Comparison of ENCODE assay signal across 8 mouse cellular contexts in genomic region chr10:79853392-79853791, GRCm38 (mm10). TPM values are rescaled to one million over a fixed set of nuclear protein-coding genes. Genes with fewer than 3 reads are reported as not detected.
DNase-seq lines count a peak whose midpoint lies in the region; ATAC-seq and TF ChIP-seq lines count a peak whose summit lies in the region.

No protein-coding gene starts in this region.

- TF ChIP-seq EP300 in CH12.LX (IDR thresholded peaks at IDR 0.05; ENCODE audit: low read length), result no peak
- TF ChIP-seq EP300 in heart, postnatal 0 days (IDR thresholded peaks at IDR 0.05; ENCODE audit: low read depth), result peak; percentile 59; the same call in 1 of the 2 replicates

- in situ Hi-C loops in CH12.LX (cut with MboI; ENCODE audit: low pct_ligation_motif_present, low pct_unique_long_range_greater_than_20kb, low sequenced_read_pairs), result no loop called here

- peak overlapping the region; percentile 84 for H3K4me2 ChIP-seq in CH12.LX (ENCODE audit: insufficient read depth, low read depth, poor library complexity, severe bottlenecking)
- peak overlapping the region; percentile 91 for H3K4me2 ChIP-seq in forebrain, embryonic 13.5 days
- peak overlapping the region; percentile 83 for H3K4me2 ChIP-seq in heart, postnatal 0 days (ENCODE audit: low read depth, low read length)

- no peaks in the 10 kb centered on the region for H3K9me3 ChIP-seq in CH12.LX (replicated peaks; ENCODE audit: low read length)
- H3K9me3 ChIP-seq in forebrain, embryonic 13.5 days (replicated peaks), result no peaks in the 10 kb centered on the region
- no peaks in the 10 kb centered on the region for H3K9me3 ChIP-seq in heart, postnatal 0 days (replicated peaks; ENCODE audit: control insufficient read depth, low read length)

- TF ChIP-seq CTCF in CH12.LX (conservative IDR thresholded peaks at IDR 0.05 in 1 of 2, IDR thresholded peaks at IDR 0.05 in 1 of 2; ENCODE audit: low read depth in 2 of 2, low read length in 2 of 2), result no peak
- TF ChIP-seq CTCF in heart, postnatal 0 days (IDR thresholded peaks at IDR 0.05; ENCODE audit: low read depth), result peak; percentile 11; the same call in 1 of the 2 replicates

- peak; percentile 42 for ATAC-seq in forebrain, embryonic 13.5 days
- ATAC-seq in heart, postnatal 0 days (ENCODE audit: insufficient read depth, low read depth), result peak; percentile 55

- TF ChIP-seq RAD21 in CH12.LX (IDR thresholded peaks at IDR 0.05; ENCODE audit: low read depth, low read length), result no peak

- H3K27me3 ChIP-seq in CH12.LX (replicated peaks), result no peaks in the 10 kb centered on the region
- no peaks in the 10 kb centered on the region for H3K27me3 ChIP-seq in forebrain, embryonic 13.5 days
- no peaks in the 10 kb centered on the region for H3K27me3 ChIP-seq in heart, postnatal 0 days (ENCODE audit: control insufficient read depth, insufficient read depth, low read length)

- H3K4me1 ChIP-seq in CH12.LX (ENCODE audit: control insufficient read depth in 1 of 2, insufficient read depth in 2 of 2), result peaks cover 19 to 56% of the 10 kb centered on the region in 2 experiments
- H3K4me1 ChIP-seq in forebrain, embryonic 13.5 days, result peaks cover 56% of the 10 kb centered on the region
- H3K4me1 ChIP-seq in heart, postnatal 0 days (ENCODE audit: control insufficient read depth, insufficient read depth), result peaks cover 43% of the 10 kb centered on the region

- WGBS in forebrain, embryonic 13.5 days, result 0% methylated on average over 15 of the region's 15 CpGs
- WGBS in heart, postnatal 0 days, result under 1% methylated on average over 15 of the region's 15 CpGs

- H3K36me3 ChIP-seq in CH12.LX (replicated peaks in 1 of 2; ENCODE audit: control insufficient read depth in 1 of 2, insufficient read depth in 1 of 2, low read length in 1 of 2), result peaks cover 22 to 29% of the 10 kb centered on the region in 2 experiments
- peaks cover 22% of the 10 kb centered on the region for H3K36me3 ChIP-seq in forebrain, embryonic 13.5 days (ENCODE audit: poor library complexity, severe bottlenecking)
- peaks cover 10% of the 10 kb centered on the region; the same call in 1 of the 2 replicates for H3K36me3 ChIP-seq in heart, postnatal 0 days (replicated peaks; ENCODE audit: control insufficient read depth, insufficient read depth, low read length)

- dilution Hi-C loops in CH12.LX (cut with MboI; ENCODE audit: extremely low pct_ligation_motif_present, extremely low pct_unique_long_range_greater_than_20kb, low sequenced_read_pairs), result no loop called here

- peak; percentile 61 for DNase-seq in CH12.LX (ENCODE audit: extremely low read depth)
- DNase-seq in c-Kit-positive CD71-positive TER-119-negative erythroid progenitor cells, embryonic 14.5 days (ENCODE audit: low read depth), result peak; percentile 51
- peak; percentile 94 for DNase-seq in heart, postnatal 0 days (ENCODE audit: low spot score)
- peak; percentile 68 to 86 for DNase-seq in layer of hippocampus, adult 18-20 months (ENCODE audit: low spot score in 2 of 2)
- DNase-seq in lung, adult 18-20 months, result peak; percentile 95 to 96
- DNase-seq in ovary, postnatal 36 days (ENCODE audit: low spot score), result peak; percentile 99
- peak; percentile 62 to 77 for DNase-seq in thymus, postnatal 36 days

- peak overlapping the region; percentile 51 to 90 (median 58) for H3K4me3 ChIP-seq in CH12.LX (replicated peaks in 1 of 3; ENCODE audit: low read depth in 2 of 3, low read length in 2 of 3, poor library complexity in 1 of 3)
- peak overlapping the region; percentile 100 for H3K4me3 ChIP-seq in forebrain, embryonic 13.5 days
- H3K4me3 ChIP-seq in heart, postnatal 0 days (ENCODE audit: low read depth, low read length), result peak overlapping the region; percentile 45

- H3K9ac ChIP-seq in CH12.LX (ENCODE audit: insufficient read depth, low read depth), result peak overlapping the region; percentile 97
- peak overlapping the region; percentile 79 for H3K9ac ChIP-seq in forebrain, embryonic 13.5 days
- peak overlapping the region; percentile 59 for H3K9ac ChIP-seq in heart, postnatal 0 days (replicated peaks; ENCODE audit: low read depth, low read length)

- H3K79me2 ChIP-seq in CH12.LX (replicated peaks; ENCODE audit: control insufficient read depth, extremely low read depth, insufficient read depth, poor library complexity, severe bottlenecking), result peaks cover 38% of the 10 kb centered on the region

- H3K27ac ChIP-seq in CH12.LX (ENCODE audit: insufficient read depth, low read depth), result peak overlapping the region; percentile 96
- peak overlapping the region; percentile 100 for H3K27ac ChIP-seq in forebrain, embryonic 13.5 days
- peak overlapping the region; percentile 100 for H3K27ac ChIP-seq in heart, postnatal 0 days (ENCODE audit: low read depth)

- TF ChIP-seq POLR2A in CH12.LX (IDR thresholded peaks at IDR 0.05; ENCODE audit: low read depth, low read length), result no peak; the same call in 1 of the 2 replicates

TF ChIP-seq in CH12.LX, 34 proteins besides CTCF, POLR2A, EP300 and RAD21:
- no peak for TF ChIP-seq KAT2A (IDR thresholded peaks at IDR 0.05; ENCODE audit: insufficient replicate concordance, low read length)
- TF ChIP-seq ELF1 (IDR thresholded peaks at IDR 0.05; ENCODE audit: low read depth, low read length), result no peak
- TF ChIP-seq CHD2 (IDR thresholded peaks at IDR 0.05; ENCODE audit: low read length), result no peak
- peak; percentile 22 for TF ChIP-seq NELFE (IDR thresholded peaks at IDR 0.05; ENCODE audit: low read depth, low read length)
- TF ChIP-seq NRF1 (IDR thresholded peaks at IDR 0.05; ENCODE audit: low read depth, low read length), result no peak
- peak; percentile 61 for TF ChIP-seq ZMIZ1 (IDR thresholded peaks at IDR 0.05; ENCODE audit: low read depth, low read length)
- peak; percentile 48; the same call in 1 of the 2 replicates for TF ChIP-seq ZNF384 (IDR thresholded peaks at IDR 0.05; ENCODE audit: low read depth, low read length)

RNA-seq across cellular contexts. Expression of gene Ptbp1, which starts 0.8 kb away (rescaled TPM):
- total RNA-seq in CH12.LX (2012; rRNA removed) (252 and 284 TPM in 2 replicates), CH12.LX (2014; rRNA removed) (261 and 284 TPM in 2 replicates)
- 482 and 497 TPM in 2 replicates for polyA plus RNA-seq in CH12.LX (2012; ENCODE audit: insufficient read length, low read depth)
- polyA plus RNA-seq in forebrain, embryonic 13.5 days (2015; fragmentation: Nextera tagmentation; extraction: Ambion mirVana), result 148 and 171 TPM in 2 replicates
- 186 and 196 TPM in 2 replicates for total RNA-seq in heart, postnatal 0 days (2014; rRNA removed; ENCODE audit: low replicate concordance)
- polyA plus RNA-seq in heart, postnatal 0 days (2015; fragmentation: Nextera tagmentation; extraction: Ambion mirVana), result 39.8 and 40.4 TPM in 2 replicates
- 10 to 100 TPM; 48.8 to 58.4 TPM for total RNA-seq in layer of hippocampus, adult 18-20 months (2021)

RNA-seq across cellular contexts. Expression of gene Prtn3, which starts 20.9 kb away (rescaled TPM):
- total RNA-seq in CH12.LX (2012; rRNA removed) (0.30 TPM in 1 of 2 replicates, not detected in the other), CH12.LX (2014; rRNA removed) (not detected in 2 replicates)
- 0.39 TPM in 1 of 2 replicates, not detected in the other for polyA plus RNA-seq in CH12.LX (2012; ENCODE audit: insufficient read length, low read depth)
- polyA plus RNA-seq in forebrain, embryonic 13.5 days (2015; fragmentation: Nextera tagmentation; extraction: Ambion mirVana), result 12.8 and 15.9 TPM in 2 replicates
- total RNA-seq in heart, postnatal 0 days (2014; rRNA removed; ENCODE audit: low replicate concordance), result not detected in 2 replicates
- 0.70 and 0.74 TPM in 2 replicates for polyA plus RNA-seq in heart, postnatal 0 days (2015; fragmentation: Nextera tagmentation; extraction: Ambion mirVana)
- 1 to 10 TPM in 1 of 2 experiments, under 1 TPM in 1; 0.94 to 2.0 TPM for total RNA-seq in layer of hippocampus, adult 18-20 months (2021)

RNA-seq across cellular contexts. Expression of gene Plppr3, which starts 21.0 kb away (rescaled TPM):
- total RNA-seq in CH12.LX (2012; rRNA removed) (0.47 and 0.55 TPM in 2 replicates), CH12.LX (2014; rRNA removed) (not detected in 2 replicates)
- 3.4 TPM in 2 replicates for polyA plus RNA-seq in CH12.LX (2012; ENCODE audit: insufficient read length, low read depth)
- 290 and 308 TPM in 2 replicates for polyA plus RNA-seq in forebrain, embryonic 13.5 days (2015; fragmentation: Nextera tagmentation; extraction: Ambion mirVana)
- total RNA-seq in heart, postnatal 0 days (2014; rRNA removed; ENCODE audit: low replicate concordance), result 3.2 and 5.9 TPM in 2 replicates
- polyA plus RNA-seq in heart, postnatal 0 days (2015; fragmentation: Nextera tagmentation; extraction: Ambion mirVana), result 2.5 and 3.0 TPM in 2 replicates
- total RNA-seq in layer of hippocampus, adult 18-20 months (2021), result 10 to 100 TPM; 30.6 to 34.4 TPM

RNA-seq across cellular contexts. Expression of gene Misp, which starts 32.6 kb away (rescaled TPM):
- total RNA-seq in CH12.LX (2012; rRNA removed), result not detected in 2 replicates
- total RNA-seq in CH12.LX (2014; rRNA removed), result not detected in 2 replicates
- not detected in 2 replicates for polyA plus RNA-seq in CH12.LX (2012; ENCODE audit: insufficient read length, low read depth)
- polyA plus RNA-seq in forebrain, embryonic 13.5 days (2015; fragmentation: Nextera tagmentation; extraction: Ambion mirVana), result 0.71 and 1.1 TPM in 2 replicates
- not detected in 2 replicates for total RNA-seq in heart, postnatal 0 days (2014; rRNA removed; ENCODE audit: low replicate concordance)
- polyA plus RNA-seq in heart, postnatal 0 days (2015; fragmentation: Nextera tagmentation; extraction: Ambion mirVana), result 0.08 and 0.41 TPM in 2 replicates
- 1 to 10 TPM in 1 of 2 experiments, under 1 TPM in 1; 0.54 to 1.3 TPM for total RNA-seq in layer of hippocampus, adult 18-20 months (2021)

RNA-seq across cellular contexts. Expression of gene Elane, which starts 32.7 kb away (rescaled TPM):
- total RNA-seq in CH12.LX (2012; rRNA removed) (not detected in 2 replicates), CH12.LX (2014; rRNA removed) (not detected in 2 replicates)
- polyA plus RNA-seq in CH12.LX (2012; ENCODE audit: insufficient read length, low read depth), result not detected in 2 replicates
- 0.24 TPM in 1 of 2 replicates, not detected in the other for polyA plus RNA-seq in forebrain, embryonic 13.5 days (2015; fragmentation: Nextera tagmentation; extraction: Ambion mirVana)
- not detected in 2 replicates for total RNA-seq in heart, postnatal 0 days (2014; rRNA removed; ENCODE audit: low replicate concordance)
- polyA plus RNA-seq in heart, postnatal 0 days (2015; fragmentation: Nextera tagmentation; extraction: Ambion mirVana), result not detected in 2 replicates
- not detected for total RNA-seq in layer of hippocampus, adult 18-20 months (2021)

Comparison
In these comparisons a context has a peak if more than half of its experiments do, and no peak if none do; other contexts are left out.
1. Peak in every context shown above with its lines: DNase-seq, ATAC-seq, H3K4me3 ChIP-seq and H3K27ac ChIP-seq.
2. H3K4me3 ChIP-seq: peak in every context shown above with its lines; median percentile 100 in forebrain, embryonic 13.5 days; 58 in CH12.LX; 45 in heart, postnatal 0 days.